Mouse (Mus musculus) embryo, embryonic 11 days (tissue): ENCODE measurements at regions not wholly inside any gene's neighbourhood (a gene's known extent, or its start where the extent isn't known, plus 50 kb on each side); places are given as distances from the start of the nearest gene placed in this dataset.
A peak's percentile ranks its signal among the peaks of the same experiment; 100 is the strongest.

Source experiments
- DNase-seq: peaks from one replicate; pipeline ENCODE4 v3.0.0-alpha.2; 2015

DNA sequence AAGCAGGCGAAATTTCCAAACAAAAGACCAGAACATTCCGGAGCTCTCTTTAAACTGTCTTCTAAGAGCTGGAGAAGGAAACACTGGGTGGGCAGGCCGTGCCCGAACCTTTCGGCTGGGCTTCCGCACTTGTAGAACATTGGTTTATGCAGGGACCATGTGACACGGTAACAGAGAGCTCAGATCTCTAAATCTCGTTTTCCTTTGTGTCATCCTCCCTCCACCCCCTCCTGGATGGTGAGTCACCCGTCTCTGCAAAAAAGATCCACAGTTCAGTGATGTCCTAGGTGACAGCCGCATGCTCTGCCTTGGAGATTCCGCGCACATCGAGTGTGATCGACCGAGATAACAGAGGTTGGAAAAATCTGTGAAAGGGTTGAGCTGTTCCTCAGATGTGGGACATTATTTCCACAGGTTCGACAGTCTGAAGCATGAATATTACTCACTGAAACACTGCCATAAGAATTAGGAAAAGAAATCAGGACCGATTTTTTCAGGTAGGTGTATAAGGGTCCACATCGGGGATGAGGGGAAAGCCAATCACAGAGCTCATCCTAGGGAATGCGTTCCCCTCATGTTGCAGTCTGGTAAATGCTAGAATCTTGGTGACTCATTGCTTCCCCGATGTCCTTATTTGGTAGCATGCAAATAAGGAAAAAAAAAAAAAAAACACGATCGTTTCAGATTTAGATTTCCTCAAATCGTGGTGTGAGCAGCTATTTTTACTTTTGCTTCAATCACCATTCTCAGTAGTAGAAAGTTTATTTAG, 70.0 kb upstream of the Foxo1 start:
- no peak for DNase-seq

DNA sequence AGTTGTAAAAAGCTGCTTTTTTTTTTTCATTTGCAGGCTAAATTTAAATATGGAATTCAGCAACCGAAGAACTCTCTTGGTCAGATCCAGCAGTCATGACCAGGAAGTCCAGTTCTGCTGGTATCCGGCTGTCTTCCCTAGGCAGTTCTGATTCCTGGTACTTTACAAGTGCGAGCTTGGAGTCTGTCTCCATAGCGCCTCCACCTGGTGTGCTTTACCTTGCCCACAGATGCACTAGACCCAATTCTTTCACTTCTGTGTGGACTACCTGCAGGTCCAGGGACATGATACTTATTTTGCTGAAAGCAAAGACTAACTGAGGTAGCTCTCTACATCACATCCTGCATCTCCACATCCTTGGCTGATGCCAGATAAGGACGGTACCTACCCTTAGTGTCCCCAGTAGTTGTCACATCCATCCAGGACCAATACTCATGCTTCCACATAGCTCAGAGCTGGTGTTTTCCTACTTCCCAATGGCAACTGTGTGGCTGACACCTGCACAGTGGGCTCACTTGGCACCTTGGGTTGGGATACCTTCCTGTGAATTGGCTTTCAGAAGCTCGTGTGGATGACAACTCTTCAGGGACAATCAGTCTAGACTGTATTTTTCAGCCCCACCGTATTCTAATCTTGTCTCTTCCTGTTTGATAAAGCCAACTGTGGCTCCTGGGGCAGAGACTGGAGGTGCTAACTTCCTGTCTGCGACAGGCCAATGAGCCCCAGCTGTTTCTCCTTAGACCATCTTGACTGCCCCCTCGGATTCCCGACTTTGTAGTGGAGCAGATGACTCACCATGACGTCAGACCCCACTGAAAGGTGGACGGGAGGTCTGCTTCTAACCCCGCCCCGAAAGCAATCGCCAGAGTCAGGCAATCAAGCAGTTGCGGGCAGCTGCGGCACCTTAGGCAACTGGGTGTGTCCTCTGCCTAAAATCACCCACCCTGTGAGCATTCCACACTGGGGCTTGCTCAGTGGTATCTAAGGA, 69.1 kb upstream of the Foxo1 start:
- DNase-seq, result no peak

DNA sequence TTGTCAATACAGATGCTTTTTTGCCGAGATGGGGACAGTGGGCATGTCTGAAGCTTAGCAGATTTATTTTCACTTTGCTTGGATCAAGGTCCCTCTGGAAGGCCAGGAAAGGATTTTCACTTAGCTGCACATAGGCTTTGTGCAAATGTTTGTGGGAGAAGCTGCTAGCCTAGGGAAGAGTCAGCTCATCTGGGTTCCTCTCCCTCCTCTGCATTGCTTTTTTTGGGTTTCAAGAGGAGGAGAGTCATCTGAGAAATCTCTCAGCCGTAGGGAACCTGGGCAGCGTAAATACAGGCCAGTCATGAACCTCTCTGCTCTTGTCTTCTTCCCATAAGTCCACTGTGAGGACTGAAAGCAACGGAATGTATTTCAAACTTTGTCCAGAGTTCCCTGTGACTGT, 68.0 kb upstream of the Foxo1 start:
- DNase-seq, result no peak

- peak; percentile 46 for DNase-seq
These were observed 57.4 kb upstream of the Foxo1 start for GRCm38 (mm10) chr3:52210556-52211302.

- no peak for DNase-seq
These were observed 56.8 kb upstream of the Foxo1 start for GRCm38 (mm10) chr3:52211303-52211695.

DNA sequence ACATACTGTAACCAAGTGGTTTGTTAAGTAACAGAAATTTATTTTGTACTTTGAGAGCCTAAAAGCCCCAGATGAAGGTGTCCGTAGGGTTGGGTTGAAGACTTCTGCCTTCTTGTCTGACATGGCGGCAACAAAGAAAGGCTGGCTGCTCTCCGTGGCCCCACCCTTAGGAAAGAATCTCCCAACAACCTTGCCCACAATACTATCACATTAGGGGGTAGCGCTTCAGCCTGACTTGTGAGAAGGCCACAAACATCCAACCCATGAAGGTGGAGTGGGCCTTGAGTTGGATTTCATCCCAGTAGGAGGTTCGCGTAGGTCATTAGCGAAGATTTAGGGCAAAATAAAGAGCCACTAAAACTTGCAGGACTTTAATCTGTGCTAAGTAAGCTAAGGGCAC, 54.0 kb upstream of the Foxo1 start:
- DNase-seq, result no peak

- no peak for DNase-seq
These were observed 53.1 kb upstream of the Foxo1 start for GRCm38 (mm10) chr3:52215083-52215482.
